Mouse (Mus musculus): ENCODE measurements around the gene Morn1. TPM values are rescaled to one million over a fixed set of nuclear protein-coding genes. Genes with fewer than 3 reads are reported as not detected.
A peak's percentile ranks its signal among the peaks of the same experiment; 100 is the strongest.

The Morn1 gene
- polyA plus RNA-seq, 1 experiment from 2014 or later = 4.3 TPM

DNA sequence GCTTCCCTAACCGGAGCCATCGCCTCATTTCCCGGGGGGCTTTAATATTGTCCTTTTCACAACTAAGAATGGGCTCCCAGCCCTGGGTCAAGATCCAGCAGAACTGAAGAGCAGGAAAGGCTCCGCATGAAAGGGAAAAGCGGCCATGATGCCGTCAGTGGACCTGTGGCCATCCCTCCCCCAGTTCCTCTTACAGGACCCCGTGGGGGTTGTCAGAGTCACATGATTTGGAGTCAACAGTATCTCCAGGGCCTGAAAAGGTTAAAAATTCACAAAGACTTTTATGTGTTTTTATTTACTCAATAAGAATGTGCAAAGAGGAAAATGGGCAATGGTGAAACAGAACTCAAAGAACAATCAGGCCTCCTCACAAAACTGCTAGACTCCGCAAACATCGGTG, 99.5 kb downstream of the Morn1 start:
- no peaks in the 10 kb centered on the region for H3K27me3 ChIP-seq (replicated peaks; ENCODE audit: control insufficient read depth, insufficient read depth, low read length)
- no peak overlapping the region for H3K4me2 ChIP-seq (ENCODE audit: low read depth, low read length)
- H3K36me3 ChIP-seq (ENCODE audit: control insufficient read depth, insufficient read depth, low read length) = no peaks in the 10 kb centered on the region
- ATAC-seq = no peak
- no peaks in the 10 kb centered on the region for H3K9me3 ChIP-seq (ENCODE audit: control insufficient read depth, low read length)
- H3K9ac ChIP-seq (ENCODE audit: low read depth, low read length) = no peak overlapping the region
- no peak overlapping the region for H3K4me3 ChIP-seq (ENCODE audit: low read length)
- no peak overlapping the region for H3K27ac ChIP-seq (ENCODE audit: low read length)
- H3K4me1 ChIP-seq (ENCODE audit: control insufficient read depth, insufficient read depth, low read length) = peaks cover 74% of the 10 kb centered on the region
- WGBS = 84% methylated on average over 9 of the region's 9 CpGs

DNA sequence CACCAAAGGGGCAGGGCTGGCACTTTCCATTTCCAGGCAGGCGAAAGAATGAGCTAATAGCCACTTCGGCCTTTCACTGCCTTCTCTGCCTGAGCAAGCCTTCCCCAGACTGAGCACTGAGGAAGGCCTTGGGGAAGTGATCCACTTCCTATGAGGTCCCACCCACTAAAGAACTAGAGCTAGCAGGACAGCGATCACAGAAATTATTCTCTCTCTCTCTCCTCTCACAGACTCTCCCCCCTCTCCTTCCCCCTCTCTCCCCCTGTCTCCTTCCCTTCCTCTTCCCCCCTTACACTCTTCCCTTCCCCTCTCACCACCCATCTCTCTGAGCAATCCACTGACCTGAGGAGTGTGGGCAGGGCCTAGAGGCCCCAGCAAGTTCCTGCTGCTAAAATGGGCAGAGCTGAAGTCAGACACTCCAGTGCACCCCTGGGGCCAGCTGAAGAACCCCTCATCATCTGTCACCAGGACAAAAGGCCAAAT, 100.9 kb downstream of the Morn1 start:
- Histone ChIP-seq H3K27ac (ENCODE audit: low read length) (peak overlapping the region; percentile 39), H3K27me3 (replicated peaks; ENCODE audit: control insufficient read depth, insufficient read depth, low read length) (no peaks in the 10 kb centered on the region), H3K4me1 (ENCODE audit: control insufficient read depth, insufficient read depth, low read length) (peaks cover 80% of the 10 kb centered on the region), H3K4me2 (ENCODE audit: low read depth, low read length) (no peak overlapping the region), H3K4me3 (ENCODE audit: low read length) (no peak overlapping the region), H3K9me3 (ENCODE audit: control insufficient read depth, low read length) (no peaks in the 10 kb centered on the region), H3K9ac (ENCODE audit: low read depth, low read length) (no peak overlapping the region), H3K36me3 (ENCODE audit: control insufficient read depth, insufficient read depth, low read length) (no peaks in the 10 kb centered on the region)
- 44% methylated on average over 3 of the region's 3 CpGs for WGBS
- ATAC-seq = peak; percentile 27; the same call in 1 of the 2 replicates

DNA sequence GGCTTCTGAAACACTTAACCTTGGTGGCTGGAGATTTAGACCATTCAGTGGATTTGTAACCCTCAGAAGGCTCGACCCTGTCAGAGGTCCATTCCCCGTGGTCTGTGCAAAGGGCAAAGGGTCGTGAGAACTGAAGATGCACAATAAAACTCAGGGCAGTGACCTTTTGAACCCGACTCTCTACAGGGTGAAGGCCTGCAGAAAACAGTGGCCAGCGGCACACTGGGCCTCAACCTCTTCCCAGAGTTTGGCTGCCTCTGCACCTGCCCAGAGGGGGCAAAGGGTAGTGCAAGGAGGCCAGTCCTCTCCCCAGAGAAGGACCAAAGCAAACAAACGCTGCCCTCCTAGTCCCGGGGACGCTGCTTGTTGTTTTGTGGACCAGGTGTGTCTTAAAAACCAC, 102.0 kb downstream of the Morn1 start:
- no peak for ATAC-seq

DNA sequence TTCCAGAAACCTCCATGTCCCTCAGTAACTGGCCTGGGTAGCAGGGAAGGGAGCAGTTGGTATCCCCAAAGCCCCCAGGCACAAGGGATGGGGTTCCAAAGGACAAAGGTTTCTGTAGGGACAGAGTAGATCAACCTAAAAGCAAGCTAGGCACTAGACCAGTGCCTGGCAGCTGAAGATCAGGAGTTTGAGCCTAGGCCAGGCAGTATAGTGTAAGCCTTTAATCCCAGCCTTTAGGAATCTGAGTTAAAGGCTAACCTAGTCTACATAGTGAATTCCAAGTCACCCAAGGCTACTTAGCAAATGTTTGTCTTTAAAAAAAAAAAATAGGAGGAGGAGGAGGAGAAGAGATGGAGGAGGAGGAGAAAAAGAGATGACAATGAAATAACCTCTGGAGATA, 102.4 kb downstream of the Morn1 start:
- no peak for ATAC-seq

More for the DNA sequence above, 102.0 kb downstream of the Morn1 start:
- H3K9ac ChIP-seq (ENCODE audit: low read depth, low read length) = 0 out of 2 replicates have a peak overlapping the region, but pooled peaks have one; percentile 3
- no peaks in the 10 kb centered on the region for H3K36me3 ChIP-seq (ENCODE audit: control insufficient read depth, insufficient read depth, low read length)
- no peaks in the 10 kb centered on the region for H3K27me3 ChIP-seq (replicated peaks; ENCODE audit: control insufficient read depth, insufficient read depth, low read length)
- H3K27ac ChIP-seq (ENCODE audit: low read length) = peak overlapping the region; percentile 17
- 14% methylated on average over 8 of the region's 8 CpGs for WGBS
- no peak overlapping the region for H3K4me3 ChIP-seq (ENCODE audit: low read length)
- peaks cover 81% of the 10 kb centered on the region for H3K4me1 ChIP-seq (ENCODE audit: control insufficient read depth, insufficient read depth, low read length)
- no peak overlapping the region for H3K4me2 ChIP-seq (ENCODE audit: low read depth, low read length)
- no peaks in the 10 kb centered on the region for H3K9me3 ChIP-seq (ENCODE audit: control insufficient read depth, low read length)

DNA sequence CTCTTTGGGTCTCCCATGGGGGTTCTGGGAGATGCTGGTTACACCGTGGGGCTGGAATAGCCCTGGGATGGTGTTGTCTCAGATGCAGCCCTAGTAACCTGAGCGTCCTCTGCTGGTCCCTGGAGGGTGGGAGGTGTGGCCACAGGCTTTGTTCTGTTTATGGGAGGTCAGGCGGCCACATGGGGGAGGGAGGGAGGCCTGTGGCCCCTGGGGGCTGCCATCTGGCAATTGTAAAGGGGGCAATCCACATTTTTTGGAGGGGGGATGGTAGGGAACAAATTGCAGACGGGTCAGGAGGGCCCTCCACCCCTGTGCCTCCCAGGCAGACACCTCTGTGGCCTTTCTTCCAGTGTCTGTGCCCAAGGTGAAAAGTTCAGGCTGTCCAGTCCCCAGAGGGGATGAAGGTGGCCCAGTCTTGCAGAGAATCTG, 103.3 kb downstream of the Morn1 start:
- no peak overlapping the region for H3K27ac ChIP-seq (ENCODE audit: low read length)
- no peaks in the 10 kb centered on the region for H3K9me3 ChIP-seq (ENCODE audit: control insufficient read depth, low read length)
- no peak overlapping the region for H3K4me2 ChIP-seq (ENCODE audit: low read depth, low read length)
- 14% methylated on average over 4 of the region's 4 CpGs for WGBS
- no peak overlapping the region for H3K4me3 ChIP-seq (ENCODE audit: low read length)
- no peaks in the 10 kb centered on the region for H3K27me3 ChIP-seq (replicated peaks; ENCODE audit: control insufficient read depth, insufficient read depth, low read length)
- peaks cover 75% of the 10 kb centered on the region for H3K4me1 ChIP-seq (ENCODE audit: control insufficient read depth, insufficient read depth, low read length)
- no peaks in the 10 kb centered on the region for H3K36me3 ChIP-seq (ENCODE audit: control insufficient read depth, insufficient read depth, low read length)
- 0 out of 2 replicates have a peak, but pooled peaks have one; percentile 28 for ATAC-seq
- no peak overlapping the region for H3K9ac ChIP-seq (ENCODE audit: low read depth, low read length)

More for the DNA sequence above, 102.4 kb downstream of the Morn1 start:
- no peaks in the 10 kb centered on the region for H3K9me3 ChIP-seq (ENCODE audit: control insufficient read depth, low read length)
- H3K4me3 ChIP-seq (ENCODE audit: low read length) = no peak overlapping the region
- no peak overlapping the region; the same call in 1 of the 2 replicates for H3K4me2 ChIP-seq (ENCODE audit: low read depth, low read length)
- H3K27me3 ChIP-seq (replicated peaks; ENCODE audit: control insufficient read depth, insufficient read depth, low read length) = no peaks in the 10 kb centered on the region
- peaks cover 81% of the 10 kb centered on the region for H3K4me1 ChIP-seq (ENCODE audit: control insufficient read depth, insufficient read depth, low read length)
- no peaks in the 10 kb centered on the region for H3K36me3 ChIP-seq (ENCODE audit: control insufficient read depth, insufficient read depth, low read length)
- H3K9ac ChIP-seq (ENCODE audit: low read depth, low read length) = no peak overlapping the region
- H3K27ac ChIP-seq (ENCODE audit: low read length) = peak overlapping the region; percentile 17; the same call in 1 of the 2 replicates

DNA sequence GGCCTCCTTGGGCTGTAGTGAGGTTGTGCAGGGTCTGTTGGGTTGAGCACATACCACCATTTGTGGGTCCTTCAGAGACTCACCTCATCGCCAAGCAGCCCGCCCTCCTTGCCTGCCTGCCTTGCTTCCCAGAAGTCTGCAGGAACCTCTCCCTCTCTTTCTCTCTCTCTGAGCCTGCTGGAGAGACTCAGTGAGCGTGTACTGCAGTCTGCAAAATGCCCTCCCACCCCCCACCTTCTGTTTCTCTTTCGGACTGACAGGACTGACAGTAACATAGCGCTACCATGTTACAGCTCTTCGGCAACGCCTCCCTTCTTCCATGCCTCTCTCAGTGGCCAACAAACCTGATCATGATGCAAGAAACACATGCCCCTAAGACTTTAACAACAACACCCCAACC, 103.9 kb downstream of the Morn1 start:
- no peaks in the 10 kb centered on the region for H3K9me3 ChIP-seq (ENCODE audit: control insufficient read depth, low read length)
- no peak overlapping the region for H3K4me2 ChIP-seq (ENCODE audit: low read depth, low read length)
- no peak overlapping the region for H3K4me3 ChIP-seq (ENCODE audit: low read length)
- 33% methylated on average over 7 of the region's 7 CpGs for WGBS
- H3K27me3 ChIP-seq (replicated peaks; ENCODE audit: control insufficient read depth, insufficient read depth, low read length) = no peaks in the 10 kb centered on the region
- no peak for ATAC-seq
- H3K9ac ChIP-seq (ENCODE audit: low read depth, low read length) = no peak overlapping the region
- no peak overlapping the region for H3K27ac ChIP-seq (ENCODE audit: low read length)
- H3K36me3 ChIP-seq (ENCODE audit: control insufficient read depth, insufficient read depth, low read length) = no peaks in the 10 kb centered on the region
- H3K4me1 ChIP-seq (ENCODE audit: control insufficient read depth, insufficient read depth, low read length) = peaks cover 75% of the 10 kb centered on the region

Other genes starting within 250 kb of the Morn1 start
- gene Ttc34, start 249.1 kb upstream of the Morn1 start, polyA plus RNA-seq (2015; fragmentation: Nextera tagmentation; extraction: Ambion mirVana) = 0.06 and 0.12 TPM in 2 replicates
- 0.10 and 0.39 TPM in 2 replicates for gene Mmel1, start 217.0 kb upstream of the Morn1 start, polyA plus RNA-seq (2015; fragmentation: Nextera tagmentation; extraction: Ambion mirVana)
- gene Fam213b, start 187.4 kb upstream of the Morn1 start, polyA plus RNA-seq (2015; fragmentation: Nextera tagmentation; extraction: Ambion mirVana) = 39.7 and 42.8 TPM in 2 replicates
- gene Tnfrsf14, start 158.0 kb upstream of the Morn1 start, polyA plus RNA-seq (2015; fragmentation: Nextera tagmentation; extraction: Ambion mirVana) = 2.3 and 3.5 TPM in 2 replicates
- 1.3 and 1.4 TPM in 2 replicates for gene Hes5, start 125.7 kb upstream of the Morn1 start, polyA plus RNA-seq (2015; fragmentation: Nextera tagmentation; extraction: Ambion mirVana)
- 32.4 and 34.2 TPM in 2 replicates for gene Pank4, start 122.5 kb upstream of the Morn1 start, polyA plus RNA-seq (2015; fragmentation: Nextera tagmentation; extraction: Ambion mirVana)
- 19.8 and 22.9 TPM in 2 replicates for gene Plch2, start 29.8 kb upstream of the Morn1 start, polyA plus RNA-seq (2015; fragmentation: Nextera tagmentation; extraction: Ambion mirVana)
- gene Pex10, start 19.6 kb upstream of the Morn1 start, polyA plus RNA-seq (2015; fragmentation: Nextera tagmentation; extraction: Ambion mirVana) = 28.9 and 30.5 TPM in 2 replicates
- gene Rer1, start 195 bp upstream of the Morn1 start, polyA plus RNA-seq (2015; fragmentation: Nextera tagmentation; extraction: Ambion mirVana) = 211 and 216 TPM in 2 replicates
- gene Ski, start 136.0 kb downstream of the Morn1 start, polyA plus RNA-seq (2015; fragmentation: Nextera tagmentation; extraction: Ambion mirVana) = 11.4 and 11.7 TPM in 2 replicates
- 60.3 and 70.4 TPM in 2 replicates for gene Faap20, start 163.2 kb downstream of the Morn1 start, polyA plus RNA-seq (2015; fragmentation: Nextera tagmentation; extraction: Ambion mirVana)

Measured in intestine, embryonic 16.5 days (tissue).